Mouse (Mus musculus): ENCODE data around the gene Pde4d.

Gene Pde4d

GRCm38 (mm10) chr13:108601021-108601420 is 151.3 kb downstream of the Pde4d start:
- DNase-seq: no peak

- DNase-seq: no peak
Measured at GRCm38 (mm10) chr13:108603502-108603901, 153.8 kb downstream of the Pde4d start.

- no peak for DNase-seq
Measured at GRCm38 (mm10) chr13:108604213-108604612, 154.5 kb downstream of the Pde4d start.

- DNase-seq: no peak
Measured at GRCm38 (mm10) chr13:108618207-108618606, 168.5 kb downstream of the Pde4d start.

- DNase-seq: no peak
Measured at GRCm38 (mm10) chr13:108622681-108623080, 172.9 kb downstream of the Pde4d start.

GRCm38 (mm10) chr13:108623929-108624328 is 174.2 kb downstream of the Pde4d start:
- DNase-seq: no peak

GRCm38 (mm10) chr13:108626166-108626565 is 176.4 kb downstream of the Pde4d start:
- no peak for DNase-seq

GRCm38 (mm10) chr13:108628501-108628900 is 178.8 kb downstream of the Pde4d start:
- no peak for DNase-seq

- DNase-seq: no peak
Measured at GRCm38 (mm10) chr13:108630576-108630975, 180.8 kb downstream of the Pde4d start.

- DNase-seq: no peak
Measured at GRCm38 (mm10) chr13:108631222-108631621, 181.5 kb downstream of the Pde4d start.

GRCm38 (mm10) chr13:108636526-108636925 is 186.8 kb downstream of the Pde4d start:
- no peak for DNase-seq

- no peak for DNase-seq
Measured at GRCm38 (mm10) chr13:108642259-108642658, 192.5 kb downstream of the Pde4d start.

- DNase-seq: no peak
Measured at GRCm38 (mm10) chr13:108646801-108647200, 197.1 kb downstream of the Pde4d start.

- DNase-seq: no peak
Measured at GRCm38 (mm10) chr13:108647239-108647638, 197.5 kb downstream of the Pde4d start.

- no peak for DNase-seq
Measured at GRCm38 (mm10) chr13:108654026-108654723, 204.4 kb downstream of the Pde4d start.

- no peak for DNase-seq
Measured at GRCm38 (mm10) chr13:108666579-108666978, 216.8 kb downstream of the Pde4d start.

- no peak for DNase-seq
Measured at GRCm38 (mm10) chr13:108667077-108667476, 217.3 kb downstream of the Pde4d start.

- DNase-seq: no peak
Measured at GRCm38 (mm10) chr13:108677056-108677455, 227.3 kb downstream of the Pde4d start.

- no peak for DNase-seq
Measured at GRCm38 (mm10) chr13:108683018-108683417, 233.3 kb downstream of the Pde4d start.

GRCm38 (mm10) chr13:108685817-108686216 is 236.1 kb downstream of the Pde4d start:
- peak in 1 of 2 experiments; percentile 6 for DNase-seq

GRCm38 (mm10) chr13:108686262-108686661 is 236.5 kb downstream of the Pde4d start:
- peak; percentile 39 to 43 for DNase-seq

- DNase-seq: peak; percentile 70 to 77
Measured at GRCm38 (mm10) chr13:108686807-108687206, 237.1 kb downstream of the Pde4d start.

- no peak for DNase-seq
Measured at GRCm38 (mm10) chr13:108692883-108693550, 243.3 kb downstream of the Pde4d start.

- no peak for DNase-seq
Measured at GRCm38 (mm10) chr13:108705441-108705840, 255.7 kb downstream of the Pde4d start.

All from B cell, adult 2 months (primary cell).